Comparison of ENCODE assay signal across 8 mouse cellular contexts in genomic region chr2:76283378-76284132, GRCm38 (mm10). TPM values are rescaled to one million over a fixed set of nuclear protein-coding genes. Genes with fewer than 3 reads are reported as not detected.
DNase-seq lines count a peak whose midpoint lies in the region; ATAC-seq lines count a peak whose summit lies in the region.

No protein-coding gene starts in this region.

- peak; percentile 47 for DNase-seq in adrenal gland, postnatal 14 days
- DNase-seq in adrenal gland, adult 18-20 months (ENCODE audit: low spot score in 2 of 2) = no peak
- DNase-seq in adipocyte (ENCODE audit: low spot score) = peak; percentile 57
- DNase-seq in heart, adult 8-10 months (ENCODE audit: low spot score) = peak; percentile 61
- DNase-seq in left cerebral cortex, postnatal 25 days (ENCODE audit: low spot score in 2 of 2) = peak; percentile 70 to 87
- DNase-seq in telencephalon, adult 2 months (ENCODE audit: low read depth, low spot score) = peak; percentile 68
- no peak for DNase-seq in T-cell, adult 2 months (ENCODE audit: low spot score)

- H3K36me3 ChIP-seq in midbrain, embryonic 16.5 days (ENCODE audit: control insufficient read depth, insufficient read depth, low read length) = no peaks in the 10 kb centered on the region

- no peak overlapping the region for H3K4me3 ChIP-seq in midbrain, embryonic 16.5 days (ENCODE audit: low read depth, low read length)

- intact Hi-C loops in left cerebral cortex, postnatal 25 days (cut with DNase I) = no loop called here

- no peak overlapping the region for H3K4me2 ChIP-seq in midbrain, embryonic 16.5 days (ENCODE audit: low read length)

- H3K27ac ChIP-seq in midbrain, embryonic 16.5 days (ENCODE audit: low read length) = no peak overlapping the region

- H3K9ac ChIP-seq in midbrain, embryonic 16.5 days (ENCODE audit: low read depth, low read length) = no peak overlapping the region

- no peak; the same call in 1 of the 2 replicates for ATAC-seq in midbrain, embryonic 16.5 days

- H3K4me1 ChIP-seq in midbrain, embryonic 16.5 days (ENCODE audit: control insufficient read depth, insufficient read depth, low read length) = no peaks in the 10 kb centered on the region

- no peaks in the 10 kb centered on the region for H3K27me3 ChIP-seq in midbrain, embryonic 16.5 days (ENCODE audit: control insufficient read depth, insufficient read depth, low read depth, low read length)

- no peaks in the 10 kb centered on the region for H3K9me3 ChIP-seq in midbrain, embryonic 16.5 days (replicated peaks; ENCODE audit: control insufficient read depth, low read length, poor library complexity, severe bottlenecking)

- WGBS in midbrain, embryonic 16.5 days = 78% methylated on average over 6 of the region's 6 CpGs

RNA-seq across cellular contexts. Expression of gene Pde11a, which starts 55.0 kb away (rescaled TPM):
- total RNA-seq in adrenal gland, postnatal 14 days (2021) = 0.26 and 0.38 TPM in 2 replicates
- total RNA-seq in adrenal gland, adult 18-20 months (2021) = under 1 TPM in 1 of 2 experiments, not detected in 1; 0.17 TPM
- total RNA-seq in heart, adult 8-10 months (2022) = 1 to 10 TPM; 1.2 to 8.6 (median 3.8) TPM
- 1 to 10 TPM; 4.1 to 4.8 TPM for total RNA-seq in left cerebral cortex, postnatal 25 days (2021)
- polyA plus RNA-seq in midbrain, embryonic 16.5 days (2015; fragmentation: Nextera tagmentation; extraction: Ambion mirVana) = 0.54 and 0.77 TPM in 2 replicates

Comparison
In these comparisons a context has a peak if more than half of its experiments do, and no peak if none do; other contexts are left out.
1. DNase-seq: peak in adrenal gland, postnatal 14 days (single experiment), adipocyte (single experiment), heart, adult 8-10 months (single experiment), left cerebral cortex, postnatal 25 days (2 of 2) and telencephalon, adult 2 months (single experiment); none in adrenal gland, adult 18-20 months (0 of 2) and T-cell, adult 2 months (single experiment).